Mouse (Mus musculus) cerebellum, adult 2 months (tissue): ENCODE data around the gene Rfc2.

Source experiments
- CTCF ChIP-seq: fragments of 200-500 bp; IDR thresholded peaks from 2 replicates; pipeline ENCODE4 v1.5.1; 2011; ENCODE audit warnings: low read depth, mild to moderate bottlenecking, control low read depth, low read length, moderate library complexity, borderline replicate concordance; ENCODE audit not compliant: insufficient read depth
- POLR2A ChIP-seq: fragments of 200-500 bp; IDR thresholded peaks from 2 replicates; pipeline ENCODE4 v1.6.1; 2011; ENCODE audit warnings: low read length, control low read depth, borderline replicate concordance; ENCODE audit not compliant: insufficient read depth

GRCm38 (mm10) chr5:134632841-134633240 lies 51.7 kb downstream of the Rfc2 start:
- TF ChIP-seq POLR2A (no peak), CTCF (no peak)
